Mouse (Mus musculus): Measurements from ENCODE around the gene Milr1. TPM values are rescaled to one million over a fixed set of nuclear protein-coding genes. Genes with fewer than 3 reads are reported as not detected.

The Milr1 gene
- polyA plus RNA-seq, 1 experiment: 0.66 TPM

DNA sequence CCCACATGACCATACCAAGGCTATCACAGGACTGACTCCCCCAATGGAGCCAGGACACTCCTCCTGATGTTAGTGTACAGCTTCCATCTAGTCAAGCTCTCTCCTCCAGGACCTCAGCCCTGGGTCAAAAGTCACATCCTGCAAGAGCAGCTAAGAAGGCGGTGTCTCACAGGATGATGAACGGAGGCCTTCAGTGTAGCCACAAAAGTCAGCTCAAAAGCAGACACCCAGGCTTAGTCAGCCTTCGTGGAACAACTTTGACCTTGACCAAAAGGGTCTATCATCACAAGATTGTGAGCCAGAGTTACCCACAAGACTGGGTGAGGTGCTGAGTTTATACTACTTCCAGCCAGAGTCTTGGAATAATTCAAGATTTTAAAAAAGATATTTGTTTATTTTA lies 43.2 kb upstream of the Milr1 start:
- H3K27ac ChIP-seq (ENCODE audit: insufficient read depth, low read depth, low read length): no peak overlapping the region
- TF ChIP-seq CTCF (conservative IDR thresholded peaks at IDR 0.05; ENCODE audit: insufficient read depth, insufficient read length, low read depth, low read length): no peak
- no peak for TF ChIP-seq POLR2A (IDR thresholded peaks at IDR 0.05; ENCODE audit: low read depth, low read length)

DNA sequence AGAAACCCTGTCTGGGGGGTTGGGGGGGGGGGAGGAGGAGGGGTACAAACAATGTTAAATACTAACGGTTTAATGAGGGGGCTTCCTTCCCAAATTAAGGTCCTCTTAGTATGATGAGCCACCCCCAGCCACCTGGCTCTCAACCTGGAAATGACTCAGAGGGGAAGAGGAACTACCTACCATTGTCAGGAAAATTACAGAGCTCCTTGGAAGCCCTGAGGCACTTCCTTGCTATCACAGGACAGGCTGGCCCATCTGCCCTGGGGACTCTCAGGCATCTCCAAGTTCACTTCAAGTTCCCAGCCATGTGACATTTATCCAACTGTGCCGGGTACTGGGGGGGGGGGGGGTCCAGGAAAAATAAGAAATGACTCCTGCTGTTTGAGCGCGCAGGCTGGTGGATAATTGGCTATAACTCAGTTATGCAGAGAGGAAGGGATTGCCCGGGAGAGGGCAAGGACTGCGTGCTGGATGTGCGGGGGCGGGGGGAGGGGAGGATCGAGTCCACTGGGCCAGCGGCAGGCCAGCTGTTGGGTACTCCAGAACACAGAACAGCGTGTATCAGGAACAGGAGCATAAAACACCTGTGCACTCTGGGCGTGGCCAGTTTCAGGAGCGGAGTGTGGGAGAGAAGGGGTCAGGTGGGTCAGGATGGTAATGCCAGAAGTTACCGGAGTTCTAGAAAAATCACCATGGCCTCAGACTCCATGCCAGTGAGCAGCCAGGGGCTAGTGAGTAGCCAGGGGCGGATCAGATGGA lies 41.6 kb upstream of the Milr1 start:
- WGBS: 18% methylated on average over 15 of the region's 15 CpGs
- Histone ChIP-seq H3K4me3 (ENCODE audit: insufficient read depth, low read depth, low read length) (no peak overlapping the region), H3K27ac (ENCODE audit: insufficient read depth, low read depth, low read length) (no peak overlapping the region), H3K27me3 (replicated peaks; ENCODE audit: control insufficient read depth, insufficient read depth, low read length) (no peaks in the 10 kb centered on the region), H3K4me1 (ENCODE audit: control insufficient read depth, insufficient read depth, low read length) (no peaks in the 10 kb centered on the region), H3K36me3 (ENCODE audit: control insufficient read depth, insufficient read depth, low read length) (no peaks in the 10 kb centered on the region)
- TF ChIP-seq POLR2A (IDR thresholded peaks at IDR 0.05; ENCODE audit: low read depth, low read length) (no peak), CTCF (conservative IDR thresholded peaks at IDR 0.05; ENCODE audit: insufficient read depth, insufficient read length, low read depth, low read length) (no peak)
- DNase-seq: peak; percentile 50

More for the DNA sequence above, 43.2 kb upstream of the Milr1 start:
- 47% methylated on average over 3 of the region's 3 CpGs for WGBS
- no peaks in the 10 kb centered on the region for H3K36me3 ChIP-seq (ENCODE audit: control insufficient read depth, insufficient read depth, low read length)
- no peak overlapping the region for H3K4me3 ChIP-seq (ENCODE audit: insufficient read depth, low read depth, low read length)
- no peaks in the 10 kb centered on the region for H3K27me3 ChIP-seq (replicated peaks; ENCODE audit: control insufficient read depth, insufficient read depth, low read length)
- no peak for DNase-seq
- no peaks in the 10 kb centered on the region for H3K4me1 ChIP-seq (ENCODE audit: control insufficient read depth, insufficient read depth, low read length)

DNA sequence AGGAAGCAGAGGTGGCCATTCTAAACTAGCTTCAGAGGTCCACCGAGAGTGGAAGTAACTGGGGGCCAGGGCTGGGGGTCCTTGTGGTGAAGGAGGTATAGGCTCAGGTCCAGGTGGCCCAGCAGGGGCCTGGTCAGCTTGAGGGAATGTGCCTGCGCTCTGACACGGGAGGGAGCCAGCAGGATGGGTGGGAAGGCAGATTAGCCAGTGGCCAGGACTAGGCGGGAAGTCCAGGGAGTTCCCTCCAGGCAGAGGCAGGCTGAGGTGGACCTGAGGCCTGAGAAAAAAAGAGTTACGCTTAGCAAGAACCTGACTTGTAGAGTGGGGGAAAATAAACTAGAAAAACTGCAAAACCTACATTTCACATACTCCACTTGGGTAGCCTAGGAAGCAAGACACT lies 40.2 kb upstream of the Milr1 start:
- Histone ChIP-seq H3K27me3 (replicated peaks; ENCODE audit: control insufficient read depth, insufficient read depth, low read length) (no peaks in the 10 kb centered on the region), H3K4me3 (ENCODE audit: insufficient read depth, low read depth, low read length) (no peak overlapping the region), H3K4me1 (ENCODE audit: control insufficient read depth, insufficient read depth, low read length) (no peaks in the 10 kb centered on the region), H3K36me3 (ENCODE audit: control insufficient read depth, insufficient read depth, low read length) (no peaks in the 10 kb centered on the region), H3K27ac (ENCODE audit: insufficient read depth, low read depth, low read length) (peak overlapping the region; percentile 57; the same call in 1 of the 2 replicates)
- peak; percentile 22 for DNase-seq
- WGBS: 76% methylated on average over 5 of the region's 5 CpGs
- TF ChIP-seq CTCF (conservative IDR thresholded peaks at IDR 0.05; ENCODE audit: insufficient read depth, insufficient read length, low read depth, low read length) (no peak), POLR2A (IDR thresholded peaks at IDR 0.05; ENCODE audit: low read depth, low read length) (no peak)

DNA sequence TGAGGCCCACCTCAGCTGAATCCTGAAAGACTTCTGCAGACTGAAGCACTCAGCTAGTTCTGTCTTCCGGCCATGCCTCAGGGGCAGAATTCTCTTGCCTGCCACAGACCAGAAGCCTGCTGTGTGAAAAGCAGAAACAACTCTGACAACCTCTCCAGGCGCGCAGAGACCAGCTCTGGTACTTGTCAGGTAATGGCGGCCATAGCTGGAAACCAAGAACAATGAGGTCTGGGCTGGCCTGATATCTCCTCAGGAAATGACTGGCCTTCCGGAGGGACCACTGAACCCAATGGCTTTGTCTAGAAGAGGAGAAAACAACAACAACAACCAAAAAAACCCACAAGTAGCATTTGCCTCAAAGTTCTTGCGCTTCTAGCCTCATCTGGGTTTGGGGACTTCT lies 36.0 kb upstream of the Milr1 start:
- Histone ChIP-seq H3K4me1 (ENCODE audit: control insufficient read depth, insufficient read depth, low read length) (0 out of 2 replicates have a peak, but pooled peaks cover 2% of the 10 kb centered on the region), H3K27me3 (replicated peaks; ENCODE audit: control insufficient read depth, insufficient read depth, low read length) (no peaks in the 10 kb centered on the region), H3K36me3 (ENCODE audit: control insufficient read depth, insufficient read depth, low read length) (no peaks in the 10 kb centered on the region), H3K4me3 (ENCODE audit: insufficient read depth, low read depth, low read length) (peak overlapping the region; percentile 43), H3K27ac (ENCODE audit: insufficient read depth, low read depth, low read length) (peak overlapping the region; percentile 68)
- TF ChIP-seq CTCF (conservative IDR thresholded peaks at IDR 0.05; ENCODE audit: insufficient read depth, insufficient read length, low read depth, low read length) (no peak), POLR2A (IDR thresholded peaks at IDR 0.05; ENCODE audit: low read depth, low read length) (peak; percentile 24)
- DNase-seq: peak; percentile 73
- 82% methylated on average over 6 of the region's 6 CpGs for WGBS

DNA sequence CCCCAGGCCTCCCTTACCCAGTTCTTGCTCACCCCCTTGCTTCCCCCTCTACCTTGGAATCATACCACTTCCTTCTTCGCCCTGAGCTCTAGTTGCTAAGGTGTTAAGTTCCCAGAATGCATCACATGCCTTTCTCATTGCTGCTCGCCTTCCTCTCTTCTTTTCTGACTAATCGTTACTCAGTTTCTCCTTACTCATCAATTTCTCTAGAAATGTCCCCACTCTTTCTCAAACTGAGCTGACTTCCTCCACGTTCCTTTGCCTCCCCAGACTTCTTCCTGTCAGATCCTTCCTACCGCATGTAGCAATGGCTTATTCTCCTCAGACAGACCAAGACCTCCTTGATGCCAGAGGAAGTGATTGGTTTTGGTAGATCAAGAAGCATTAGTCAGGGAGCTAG lies 34.5 kb upstream of the Milr1 start:
- 0 out of 2 replicates have a peak, but pooled peaks cover 2% of the 10 kb centered on the region for H3K4me1 ChIP-seq (ENCODE audit: control insufficient read depth, insufficient read depth, low read length)
- WGBS: 62% methylated on average over 5 of the region's 5 CpGs
- peak overlapping the region; percentile 45; the same call in 1 of the 2 replicates for H3K27ac ChIP-seq (ENCODE audit: insufficient read depth, low read depth, low read length)

DNA sequence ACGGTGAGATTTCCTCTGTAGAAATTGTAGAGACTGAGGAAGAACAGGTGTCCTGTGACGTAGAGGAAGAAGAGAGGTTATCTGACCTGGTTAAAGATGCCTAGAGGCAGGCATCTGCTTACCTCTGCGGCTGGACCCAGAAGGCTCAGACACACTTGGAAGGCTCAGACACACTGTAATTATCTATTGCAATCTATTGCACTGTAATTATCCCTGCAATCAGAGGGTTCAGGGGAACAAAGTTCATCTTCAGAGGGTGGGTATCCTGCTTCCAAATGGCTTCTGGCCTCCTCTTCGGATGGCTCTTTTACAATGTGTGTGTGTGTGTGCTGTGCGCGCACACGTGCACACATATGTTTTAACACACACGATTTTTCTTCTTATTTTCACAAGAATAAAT lies 30.6 kb upstream of the Milr1 start:
- no peak overlapping the region for H3K27ac ChIP-seq (ENCODE audit: insufficient read depth, low read depth, low read length)
- no peak for TF ChIP-seq POLR2A (IDR thresholded peaks at IDR 0.05; ENCODE audit: low read depth, low read length)
- TF ChIP-seq CTCF (conservative IDR thresholded peaks at IDR 0.05; ENCODE audit: insufficient read depth, insufficient read length, low read depth, low read length): no peak
- H3K27me3 ChIP-seq (replicated peaks; ENCODE audit: control insufficient read depth, insufficient read depth, low read length): no peaks in the 10 kb centered on the region
- peaks cover 6% of the 10 kb centered on the region; the same call in 1 of the 2 replicates for H3K4me1 ChIP-seq (ENCODE audit: control insufficient read depth, insufficient read depth, low read length)
- no peak overlapping the region for H3K4me3 ChIP-seq (ENCODE audit: insufficient read depth, low read depth, low read length)
- DNase-seq: no peak
- 89% methylated on average over 8 of the region's 8 CpGs for WGBS
- no peaks in the 10 kb centered on the region for H3K36me3 ChIP-seq (ENCODE audit: control insufficient read depth, insufficient read depth, low read length)

More for the DNA sequence above, 34.5 kb upstream of the Milr1 start:
- no peak for DNase-seq
- H3K4me3 ChIP-seq (ENCODE audit: insufficient read depth, low read depth, low read length): no peak overlapping the region
- no peak for TF ChIP-seq POLR2A (IDR thresholded peaks at IDR 0.05; ENCODE audit: low read depth, low read length)
- TF ChIP-seq CTCF (conservative IDR thresholded peaks at IDR 0.05; ENCODE audit: insufficient read depth, insufficient read length, low read depth, low read length): no peak
- no peaks in the 10 kb centered on the region for H3K27me3 ChIP-seq (replicated peaks; ENCODE audit: control insufficient read depth, insufficient read depth, low read length)
- no peaks in the 10 kb centered on the region for H3K36me3 ChIP-seq (ENCODE audit: control insufficient read depth, insufficient read depth, low read length)

DNA sequence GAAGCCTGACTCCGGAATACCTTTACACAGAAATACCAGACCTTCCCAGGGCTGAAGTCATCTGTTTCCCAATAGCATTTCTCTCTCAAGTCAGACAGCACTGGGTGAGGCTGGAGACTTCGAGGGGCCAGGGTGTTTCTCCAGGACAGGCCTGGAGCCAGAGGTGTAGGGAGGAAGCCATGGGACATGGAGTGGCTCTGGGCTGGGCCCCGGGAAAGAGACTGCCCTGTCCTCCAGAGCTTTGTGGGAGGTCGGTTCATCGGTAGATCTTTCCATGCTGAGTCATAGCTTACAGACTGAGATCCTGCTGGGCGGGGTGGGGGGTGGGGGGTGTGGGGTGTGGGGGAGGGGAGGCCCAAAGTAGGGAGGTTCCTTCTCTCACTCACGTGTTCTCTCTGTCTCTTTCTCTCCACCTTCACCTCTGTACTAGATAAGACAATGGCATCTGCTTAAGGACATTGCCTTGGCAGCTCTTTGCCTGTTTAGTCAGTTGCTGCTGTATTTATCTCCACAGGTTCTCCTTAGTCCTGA lies 28.1 kb upstream of the Milr1 start:
- TF ChIP-seq POLR2A (IDR thresholded peaks at IDR 0.05; ENCODE audit: low read depth, low read length) (no peak), CTCF (conservative IDR thresholded peaks at IDR 0.05; ENCODE audit: insufficient read depth, insufficient read length, low read depth, low read length) (no peak)
- H3K4me1 ChIP-seq (ENCODE audit: control insufficient read depth, insufficient read depth, low read length): peaks cover 4% of the 10 kb centered on the region; the same call in 1 of the 2 replicates
- peak overlapping the region; percentile 39; the same call in 1 of the 2 replicates for H3K27ac ChIP-seq (ENCODE audit: insufficient read depth, low read depth, low read length)
- peak; percentile 41 for DNase-seq
- H3K4me3 ChIP-seq (ENCODE audit: insufficient read depth, low read depth, low read length): no peak overlapping the region
- no peaks in the 10 kb centered on the region for H3K27me3 ChIP-seq (replicated peaks; ENCODE audit: control insufficient read depth, insufficient read depth, low read length)
- H3K36me3 ChIP-seq (ENCODE audit: control insufficient read depth, insufficient read depth, low read length): no peaks in the 10 kb centered on the region
- 17% methylated on average over 7 of the region's 7 CpGs for WGBS

Measured in kidney, adult 2 months (tissue).